Mouse (Mus musculus) cortical plate, adult 2 months (tissue): ENCODE results near the gene Clpx. TPM values are rescaled to one million over a fixed set of nuclear protein-coding genes. Genes with fewer than 3 reads are reported as not detected.
A peak's percentile ranks its signal among the peaks of the same experiment; 100 is the strongest.

Experiments used
- H3K27ac ChIP-seq: fragments of 200-500 bp; 2 replicates; pipeline ENCODE4 v1.5.1; 2012; ENCODE audit warnings: low read length, control low read depth, inconsistent platforms; ENCODE audit not compliant: insufficient read depth
- H3K4me1 ChIP-seq: fragments of 200-500 bp; 2 replicates; pipeline ENCODE4 v1.6.1; 2011; ENCODE audit warnings: low read length; ENCODE audit not compliant: control insufficient read depth, insufficient read depth
- H3K4me3 ChIP-seq: fragments of 200-500 bp; 2 replicates; pipeline ENCODE4 v1.5.1; 2011; ENCODE audit warnings: mild to moderate bottlenecking, low read length, control low read depth; ENCODE audit not compliant: insufficient read depth
- CTCF ChIP-seq: fragments of 200-500 bp; IDR thresholded peaks from 2 replicates; pipeline ENCODE4 v1.5.1; 2011; ENCODE audit warnings: mild to moderate bottlenecking, control low read depth, low read length; ENCODE audit not compliant: insufficient read depth; ENCODE audit errors: extremely low read depth
- POLR2A ChIP-seq: fragments of 200-500 bp; IDR thresholded peaks from 2 replicates; pipeline ENCODE4 v1.6.1; 2011; ENCODE audit warnings: mild to moderate bottlenecking, low read length, control low read depth; ENCODE audit not compliant: insufficient read depth; ENCODE audit errors: extremely low read depth
- polyA plus RNA-seq: library from polyadenylated mRNA; depleted of rRNA; stranded (reverse); fragments of >200 nt; gene quantifications from 2 replicates; pipeline ENCODE4 v1.2.3, GENCODE M21; 2012; rRNA removed

Gene Clpx
- polyA plus RNA-seq, 1 experiment, result 19.9 TPM

DNA sequence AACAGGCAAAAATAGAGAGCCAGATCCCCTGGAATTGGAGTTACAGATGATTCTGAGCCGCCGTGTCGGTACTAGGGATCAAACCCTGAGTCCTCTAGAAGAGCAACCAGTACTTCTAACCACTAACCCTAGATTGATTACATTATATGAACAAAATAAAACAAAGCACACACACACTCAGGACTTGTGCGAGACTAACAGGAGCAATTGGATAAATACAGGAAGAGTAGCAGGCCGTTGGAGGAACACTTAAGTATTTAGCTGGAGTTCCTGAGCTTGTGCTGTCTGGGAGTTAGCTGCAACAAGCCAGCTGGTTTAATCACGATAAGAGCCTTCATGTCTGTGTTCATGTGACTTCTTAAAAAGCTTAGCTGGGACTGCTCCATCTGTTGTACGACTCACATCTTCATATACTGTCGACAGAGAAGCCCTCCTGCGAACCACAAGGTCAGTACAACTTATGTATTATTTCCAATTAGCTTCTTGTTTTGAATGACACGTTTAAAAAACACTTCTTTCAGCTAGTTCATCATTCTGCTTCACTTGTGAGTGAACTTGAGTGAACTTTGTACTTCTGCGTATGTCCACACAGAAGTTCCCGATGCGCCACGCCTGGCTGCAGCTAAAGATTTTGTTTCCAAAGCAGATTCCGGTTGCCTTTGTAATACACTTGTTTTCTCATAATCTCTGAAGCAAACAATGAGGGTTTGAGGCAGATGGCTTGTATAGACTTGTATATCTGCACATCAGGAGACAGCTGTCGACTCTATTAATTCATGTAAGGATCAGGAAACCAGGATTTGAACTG, 66.8 kb downstream of the Clpx start, which contains the start of gene Ubap1l:
Ubap1l (plus strand) TSS at position 401 of the 808 bp plus-strand sequence.
- Histone ChIP-seq H3K27ac (no peak within 1 kb of the TSS), H3K4me1 (no peaks in the 10 kb centered on the region), H3K4me3 (no peak within 1 kb of the TSS)
- no peak for TF ChIP-seq POLR2A
- TF ChIP-seq CTCF, result no peak

DNA sequence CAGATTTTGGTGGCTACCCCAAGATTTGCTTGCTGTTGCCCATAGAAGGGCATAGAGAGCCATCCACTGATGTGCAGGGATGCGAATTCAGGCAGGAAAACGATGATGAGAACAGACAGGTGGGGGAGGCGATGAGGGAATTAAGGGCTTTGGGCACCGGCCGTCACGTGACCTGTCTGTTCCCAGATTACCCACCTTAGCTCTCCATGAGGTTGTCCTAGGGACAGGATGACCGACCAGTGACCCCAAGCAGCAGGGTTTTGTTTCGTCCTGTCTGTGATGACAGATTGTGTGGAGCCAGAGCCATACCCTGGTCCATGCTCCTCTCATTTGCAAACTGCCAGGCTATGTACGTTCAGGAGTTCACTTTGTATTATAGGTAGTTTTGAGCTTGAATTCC, 69.6 kb downstream of the Clpx start:
- TF ChIP-seq CTCF, result no peak
- TF ChIP-seq POLR2A, result no peak
- Histone ChIP-seq H3K4me3 (no peak overlapping the region), H3K27ac (no peak overlapping the region), H3K4me1 (no peaks in the 10 kb centered on the region)

- Histone ChIP-seq H3K27ac (no peak overlapping the region), H3K4me1 (no peaks in the 10 kb centered on the region), H3K4me3 (no peak overlapping the region)
- TF ChIP-seq POLR2A, result no peak
- no peak for TF ChIP-seq CTCF
Observed at GRCm38 (mm10) chr9:65365721-65366120, 71.7 kb downstream of the Clpx start.

GRCm38 (mm10) chr9:65371756-65372155, 77.7 kb downstream of the Clpx start:
- TF ChIP-seq POLR2A, result no peak
- no peak for TF ChIP-seq CTCF
- 0 out of 2 replicates have a peak, but pooled peaks cover 1% of the 10 kb centered on the region for H3K4me1 ChIP-seq
- no peak overlapping the region for H3K4me3 ChIP-seq
- H3K27ac ChIP-seq, result no peak overlapping the region

DNA sequence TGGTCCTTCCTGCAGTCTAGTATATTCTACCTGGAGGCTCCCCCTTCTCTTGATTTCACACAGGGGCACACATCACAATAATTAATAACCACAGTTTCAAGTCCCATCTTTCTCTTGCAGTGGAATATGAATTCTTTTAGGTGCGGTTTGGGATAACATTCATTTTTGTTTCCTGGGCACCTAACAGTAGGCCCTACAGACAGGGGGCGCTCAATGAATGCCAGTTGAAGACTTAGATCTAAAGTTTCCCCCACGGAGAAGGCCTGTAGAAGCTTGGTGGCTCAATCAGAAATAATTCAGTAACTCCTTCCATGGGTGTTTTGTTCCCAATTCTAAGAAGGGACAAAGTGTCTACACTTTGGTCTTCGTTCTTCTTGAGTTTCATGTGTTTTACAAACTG, 78.4 kb downstream of the Clpx start:
- Histone ChIP-seq H3K27ac (no peak overlapping the region), H3K4me1 (0 out of 2 replicates have a peak, but pooled peaks cover 1% of the 10 kb centered on the region), H3K4me3 (no peak overlapping the region)
- TF ChIP-seq CTCF (peak; percentile 53), POLR2A (no peak)

GRCm38 (mm10) chr9:65374468-65375162, 80.6 kb downstream of the Clpx start:
- Histone ChIP-seq H3K4me3 (no peak overlapping the region), H3K4me1 (0 out of 2 replicates have a peak, but pooled peaks cover 1% of the 10 kb centered on the region), H3K27ac (no peak overlapping the region)
- TF ChIP-seq CTCF (no peak), POLR2A (no peak)

DNA sequence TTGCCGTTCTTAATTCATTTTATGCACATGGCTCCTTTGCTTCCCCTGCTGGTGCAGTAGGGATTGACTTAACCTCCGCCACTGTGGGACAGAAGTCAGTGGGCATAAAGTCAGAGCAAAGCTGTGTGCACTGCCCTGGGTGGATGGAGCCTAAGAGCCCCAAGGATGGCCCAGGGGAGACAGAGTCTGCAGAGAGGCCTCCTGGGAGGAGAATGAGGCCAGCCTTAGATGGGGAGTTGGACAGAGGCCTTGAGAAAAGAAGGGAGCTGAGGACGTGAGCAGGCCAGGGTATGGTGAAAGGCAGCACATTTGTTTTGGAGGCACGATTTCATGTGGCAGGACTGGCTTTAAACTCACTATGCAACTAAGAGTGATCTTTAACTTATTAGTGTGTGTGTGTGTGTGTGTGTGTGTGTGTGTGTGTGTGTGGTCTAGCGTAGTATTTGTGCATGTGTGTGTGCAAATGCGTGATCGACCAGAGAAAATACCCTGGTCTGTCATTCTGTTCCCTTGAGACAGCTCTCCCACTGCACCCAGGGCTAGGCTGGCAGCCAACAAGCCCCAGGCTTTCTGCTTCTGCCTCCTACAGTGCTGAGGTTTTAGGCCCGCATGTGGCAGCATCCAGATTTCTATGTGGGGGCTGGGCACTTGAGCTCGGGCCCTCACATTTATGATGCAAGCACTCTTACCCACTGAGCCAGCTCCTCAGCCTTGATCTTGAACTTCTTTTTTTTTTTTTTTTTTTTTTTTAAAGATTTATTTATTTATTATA, 81.3 kb downstream of the Clpx start:
- Histone ChIP-seq H3K27ac (no peak overlapping the region), H3K4me3 (no peak overlapping the region), H3K4me1 (0 out of 2 replicates have a peak, but pooled peaks cover 1% of the 10 kb centered on the region)
- TF ChIP-seq POLR2A (no peak), CTCF (no peak)

Other genes with a start within 250 kb of the Clpx start
- 27.2 and 27.9 TPM in 2 replicates for gene Igdcc4, start 192.8 kb upstream of the Clpx start, polyA plus RNA-seq
- 1.3 and 2.0 TPM in 2 replicates for gene Igdcc3, start 153.1 kb upstream of the Clpx start, polyA plus RNA-seq
- gene Parp16, start 98.9 kb upstream of the Clpx start, polyA plus RNA-seq, result 4.1 and 4.2 TPM in 2 replicates
- gene Cilp, start 29.1 kb upstream of the Clpx start, polyA plus RNA-seq, result 0.02 and 0.04 TPM in 2 replicates
- 16.1 and 16.9 TPM in 2 replicates for gene Pdcd7, start 51.8 kb downstream of the Clpx start, polyA plus RNA-seq
- gene Ubap1l, start 66.8 kb downstream of the Clpx start, polyA plus RNA-seq, result 6.5 and 7.7 TPM in 2 replicates
- 0.17 and 0.34 TPM in 2 replicates for gene Kbtbd13, start 97.4 kb downstream of the Clpx start, polyA plus RNA-seq
- 4.4 and 4.8 TPM in 2 replicates for gene Rasl12, start 104.2 kb downstream of the Clpx start, polyA plus RNA-seq
- gene Slc51b, start 128.7 kb downstream of the Clpx start, polyA plus RNA-seq, result not detected in 2 replicates
- gene Mtfmt, start 141.5 kb downstream of the Clpx start, polyA plus RNA-seq, result 19.0 and 20.4 TPM in 2 replicates
- gene Spg21, start 166.7 kb downstream of the Clpx start, polyA plus RNA-seq, result 25.4 and 25.5 TPM in 2 replicates
- gene Ankdd1a, start 225.9 kb downstream of the Clpx start, polyA plus RNA-seq, result 1.4 and 1.8 TPM in 2 replicates